Mouse (Mus musculus) monocyte, adult 2 months (primary cell): Measurements from ENCODE around the gene Sorbs1.
"Not testable (repeated sequence)": the region's sequence is repeated elsewhere in the genome, so short reads cannot be mapped to it uniquely, and the experiment has no call there.

Experiments used
- DNase-seq, 2 experiments: peaks; one replicate each; pipeline ENCODE4 v3.0.0; 2022; ENCODE audit warnings: low spot score in 2 of 2, low read depth in 1 of 2

The Sorbs1 gene

DNA sequence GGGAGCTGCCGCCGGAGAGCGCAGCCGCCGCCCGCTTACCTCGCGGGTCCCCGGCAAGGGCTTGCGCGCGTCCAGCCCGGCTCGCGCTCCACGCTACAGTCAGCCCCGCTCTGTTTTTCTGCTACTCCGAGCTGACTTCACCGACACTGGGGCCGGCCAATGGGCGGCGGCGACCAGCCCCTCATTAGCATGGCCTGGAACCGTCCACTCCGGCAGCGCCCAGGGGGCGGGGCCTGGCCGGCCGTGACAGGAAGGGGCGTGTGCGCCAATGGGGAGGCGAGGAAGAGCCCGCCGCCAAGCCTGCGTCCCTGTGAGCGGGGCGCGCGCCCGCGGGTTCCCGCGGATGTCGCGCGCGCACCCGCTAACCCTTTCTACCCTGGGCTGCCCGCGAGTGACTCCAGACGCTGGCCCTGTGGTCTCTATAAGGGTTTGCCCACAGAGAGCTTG is at the start of gene Sorbs1:
Sorbs1 (minus strand) TSS at position 148 of the 447 bp plus-strand sequence.
- peak; percentile 84 to 90 for DNase-seq

GRCm38 (mm10) chr19:40561521-40561920 is 47.9 kb upstream of the Sorbs1 start:
- not testable (repeated sequence) for DNase-seq

DNA sequence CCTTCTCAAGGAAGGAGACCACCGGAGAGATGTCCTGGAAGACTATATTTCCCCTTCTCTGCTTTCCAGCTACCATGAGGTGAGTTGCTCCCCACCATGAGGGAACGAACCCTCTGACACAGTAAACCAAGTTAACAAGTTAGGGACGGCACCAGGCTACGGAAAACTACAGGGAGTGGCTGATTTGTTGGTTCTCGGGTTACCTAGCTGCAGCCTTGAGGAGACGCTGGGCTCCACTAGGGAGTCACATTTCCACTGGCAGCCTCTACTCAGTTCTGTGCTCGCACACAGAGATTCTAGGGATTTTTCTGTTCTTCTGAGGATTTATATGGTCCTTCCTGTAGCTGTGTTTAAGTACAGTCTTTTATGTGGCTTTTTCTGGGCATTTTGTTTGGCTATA is 42.5 kb upstream of the Sorbs1 start:
- DNase-seq: no peak

GRCm38 (mm10) chr19:40555136-40555535 is 41.6 kb upstream of the Sorbs1 start:
- DNase-seq: no peak

GRCm38 (mm10) chr19:40554343-40554742 is 40.8 kb upstream of the Sorbs1 start:
- no peak for DNase-seq

DNA sequence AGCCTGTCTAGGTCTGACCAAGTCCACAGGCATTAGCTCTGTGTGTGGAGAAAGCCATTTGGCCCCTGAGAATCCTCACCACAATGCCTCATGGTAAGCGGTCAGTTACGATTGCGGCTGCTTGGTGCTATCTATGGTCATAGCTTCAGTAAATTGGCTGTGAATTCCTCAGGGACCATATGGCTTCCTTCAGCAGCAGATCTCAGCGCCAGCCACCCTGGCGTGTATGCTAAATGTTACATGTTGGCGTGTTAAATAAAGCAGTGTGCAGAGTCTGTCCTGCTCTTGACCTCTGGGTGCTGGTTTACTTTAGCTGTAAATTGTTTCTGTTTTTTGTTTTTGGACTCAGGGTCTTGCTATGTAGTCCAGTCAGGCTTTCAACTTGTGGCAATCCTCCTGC is 40.3 kb upstream of the Sorbs1 start:
- no peak for DNase-seq

- no peak for DNase-seq
Observed at GRCm38 (mm10) chr19:40553014-40553789, 39.6 kb upstream of the Sorbs1 start.

DNA sequence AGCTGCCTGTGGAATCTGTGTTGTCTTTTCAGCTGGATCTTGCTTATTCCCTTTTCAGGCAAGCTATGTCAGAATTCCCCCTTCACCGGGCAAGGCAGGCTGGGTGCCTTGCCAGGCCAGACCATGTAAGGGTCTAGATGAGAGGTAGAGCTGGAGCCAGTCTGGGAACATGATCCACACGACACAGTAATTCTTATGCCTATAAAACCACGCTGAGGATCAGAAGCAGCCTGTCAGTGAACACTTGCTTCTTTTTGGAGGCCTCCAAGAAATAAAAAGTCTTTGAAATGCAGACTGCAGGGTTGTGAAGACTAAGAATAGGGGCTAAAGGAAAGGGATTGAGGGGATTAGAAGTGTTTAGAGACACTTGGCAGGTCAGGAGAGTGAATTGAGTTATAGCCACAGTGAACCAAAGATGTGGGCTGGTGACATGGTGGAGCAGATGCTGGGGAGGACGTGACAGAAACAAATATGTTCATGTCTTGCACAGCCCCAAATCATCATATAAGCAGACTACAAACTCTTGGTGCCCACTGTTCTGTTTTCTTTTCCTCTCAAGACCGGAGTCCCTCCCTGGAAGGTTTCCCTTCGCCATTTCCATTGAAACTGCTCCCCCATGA is 36.0 kb upstream of the Sorbs1 start:
- DNase-seq: no peak

- no peak for DNase-seq
Observed at GRCm38 (mm10) chr19:40548796-40549515, 35.4 kb upstream of the Sorbs1 start.

DNA sequence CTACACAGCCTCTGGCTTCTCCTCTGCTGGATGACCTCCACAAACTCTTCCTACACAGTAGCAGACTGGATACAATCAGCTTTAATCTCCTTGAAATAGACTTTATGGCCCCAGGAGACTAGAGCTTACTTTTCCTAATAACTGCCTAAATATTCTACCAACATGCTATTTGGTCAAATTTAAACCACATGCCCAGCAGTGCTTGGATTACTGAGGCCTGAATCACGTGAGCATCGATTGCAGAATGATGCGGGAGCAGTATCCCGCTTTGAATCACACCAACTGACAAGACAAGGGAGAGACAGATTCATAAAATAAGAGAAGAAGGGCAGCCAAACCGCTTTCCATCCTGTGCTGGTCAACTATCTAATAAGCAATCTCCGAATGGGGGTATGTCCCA is 34.8 kb upstream of the Sorbs1 start:
- no peak for DNase-seq

GRCm38 (mm10) chr19:40544856-40545255 is 31.3 kb upstream of the Sorbs1 start:
- DNase-seq: no peak

GRCm38 (mm10) chr19:40542776-40543175 is 29.2 kb upstream of the Sorbs1 start:
- DNase-seq: no peak

DNA sequence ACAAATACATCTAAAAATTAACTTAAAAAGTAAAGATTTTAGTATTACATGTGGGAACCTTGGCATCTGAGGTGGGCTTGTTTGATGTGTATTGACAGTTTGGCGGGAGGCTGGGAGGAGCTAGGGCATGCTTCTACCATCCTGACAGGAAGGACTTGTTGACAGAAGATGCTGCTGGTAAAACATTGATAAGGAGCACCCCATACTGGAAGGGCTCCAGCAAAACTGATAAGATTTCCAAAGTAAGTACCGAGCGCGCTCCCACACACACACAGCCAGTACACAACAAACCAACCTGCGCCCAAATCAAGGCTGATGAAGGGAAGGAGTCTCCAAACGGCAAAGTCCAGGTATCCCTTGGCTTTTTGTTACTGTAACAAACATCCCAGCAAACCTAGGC is 22.9 kb upstream of the Sorbs1 start:
- no peak for DNase-seq

GRCm38 (mm10) chr19:40532525-40532924 is 18.9 kb upstream of the Sorbs1 start:
- DNase-seq: no peak

DNA sequence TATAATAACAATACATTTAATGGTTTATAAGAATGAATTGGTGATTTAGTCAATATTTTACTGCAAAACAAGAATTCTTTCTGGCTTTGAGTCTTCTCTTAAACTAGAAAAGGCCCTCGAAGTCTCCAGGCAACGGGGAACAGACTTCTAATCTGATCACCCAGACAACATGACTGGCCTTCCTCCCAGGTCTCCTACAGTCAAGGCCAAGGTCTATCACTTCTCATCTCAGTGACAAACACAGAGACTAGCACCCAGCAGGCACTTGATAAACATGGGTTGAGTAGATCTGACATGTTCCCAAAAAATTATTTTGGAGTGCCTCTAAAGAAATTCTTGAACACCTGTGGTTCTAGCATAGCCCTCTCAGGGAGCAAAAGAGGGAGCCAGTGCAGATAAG is 16.7 kb upstream of the Sorbs1 start:
- DNase-seq: no peak

- no peak for DNase-seq
Observed at GRCm38 (mm10) chr19:40528254-40528653, 14.7 kb upstream of the Sorbs1 start.

- DNase-seq: no peak
Observed at GRCm38 (mm10) chr19:40526367-40527014, 12.9 kb upstream of the Sorbs1 start.

DNA sequence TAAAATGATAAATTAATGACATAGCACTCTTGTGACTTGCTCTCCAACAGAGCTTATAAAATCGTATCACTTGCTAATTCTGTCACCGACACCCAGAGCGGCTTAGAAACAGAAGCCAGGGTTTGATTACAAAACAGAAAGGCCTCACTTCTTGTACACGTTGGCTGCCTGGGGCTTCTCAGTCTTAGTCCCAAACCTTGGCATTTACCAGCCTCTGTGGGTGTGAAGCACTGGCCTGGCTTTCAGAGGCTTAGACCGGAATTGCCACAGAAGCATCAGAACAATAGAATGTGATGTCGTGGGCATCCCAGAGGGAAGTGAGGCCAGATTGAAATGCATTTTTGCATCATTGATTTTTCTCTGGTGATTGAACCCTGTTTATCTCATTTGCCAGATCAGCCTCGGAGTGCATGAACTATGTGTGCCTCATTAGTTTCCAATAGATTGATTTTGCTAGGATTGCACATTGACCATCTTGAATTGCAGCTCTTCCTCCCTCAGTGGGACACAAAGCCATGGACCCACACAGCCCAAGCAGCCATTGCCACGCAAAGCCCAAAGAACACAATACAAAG is 9.9 kb upstream of the Sorbs1 start:
- DNase-seq: no peak

GRCm38 (mm10) chr19:40520403-40520802 is 6.8 kb upstream of the Sorbs1 start:
- DNase-seq: no peak

DNA sequence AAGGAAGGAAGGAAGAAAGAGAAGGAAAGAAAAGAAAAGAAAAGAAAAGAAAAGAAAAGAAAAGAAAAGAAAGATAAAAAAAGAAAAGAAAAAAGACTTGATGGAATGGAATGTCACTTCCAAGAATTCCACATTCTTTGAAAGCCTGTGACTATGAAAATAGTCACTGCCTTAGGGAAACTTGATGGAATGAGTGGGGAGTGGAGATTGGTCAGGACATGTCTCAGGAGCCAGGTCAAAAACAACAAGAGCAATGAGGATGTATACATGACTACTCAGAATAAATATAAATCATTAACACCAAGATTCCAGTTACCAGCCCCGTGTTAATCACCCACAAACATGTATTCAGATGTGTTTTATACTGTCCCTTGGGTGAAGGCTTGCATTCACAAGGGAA is 5.1 kb upstream of the Sorbs1 start:
- no peak for DNase-seq

DNA sequence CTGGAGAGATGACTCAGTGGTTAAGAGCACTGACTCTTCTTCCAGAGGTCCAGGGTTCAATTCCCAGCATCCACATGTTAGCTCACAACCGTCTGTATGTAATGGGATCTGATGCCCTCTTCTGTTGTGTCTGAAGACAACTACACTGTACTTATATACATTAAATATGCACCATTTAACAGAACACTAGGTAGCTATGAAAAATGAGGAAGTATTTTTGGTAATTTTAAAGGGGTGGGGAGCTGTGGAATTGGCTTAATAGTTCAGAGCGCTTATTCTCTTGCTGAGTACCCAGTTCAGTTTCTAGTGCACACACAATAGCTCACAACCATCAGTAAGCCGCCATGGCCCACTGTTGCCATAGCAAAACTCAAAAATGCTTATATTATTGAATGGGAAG is 2.0 kb upstream of the Sorbs1 start:
- no peak for DNase-seq
